Mouse (Mus musculus): ENCODE measurements around the gene Tagln2.

GRCm38 (mm10) chr1:172475054-172475741 lies 24.6 kb upstream of the Tagln2 start, which contains the start of gene Slamf9:
- TF ChIP-seq POLR2A (IDR thresholded peaks at IDR 0.05; ENCODE audit: borderline replicate concordance, insufficient read depth, low read length), result no peak
- no peak for TF ChIP-seq CTCF (IDR thresholded peaks at IDR 0.05; ENCODE audit: borderline replicate concordance, insufficient read depth, low read depth, low read length)

Measured in cerebellum, adult 2 months (tissue).